Mouse (Mus musculus): Measurements from ENCODE around the gene Pde4a. TPM values are rescaled to one million over a fixed set of nuclear protein-coding genes. Genes with fewer than 3 reads are reported as not detected.
"Not testable (repeated sequence)": the region's sequence is repeated elsewhere in the genome, so short reads cannot be mapped to it uniquely, and the experiment has no call there.

Gene Pde4a
- polyA plus RNA-seq, 1 experiment from 2014 or later: 12.8 TPM

DNA sequence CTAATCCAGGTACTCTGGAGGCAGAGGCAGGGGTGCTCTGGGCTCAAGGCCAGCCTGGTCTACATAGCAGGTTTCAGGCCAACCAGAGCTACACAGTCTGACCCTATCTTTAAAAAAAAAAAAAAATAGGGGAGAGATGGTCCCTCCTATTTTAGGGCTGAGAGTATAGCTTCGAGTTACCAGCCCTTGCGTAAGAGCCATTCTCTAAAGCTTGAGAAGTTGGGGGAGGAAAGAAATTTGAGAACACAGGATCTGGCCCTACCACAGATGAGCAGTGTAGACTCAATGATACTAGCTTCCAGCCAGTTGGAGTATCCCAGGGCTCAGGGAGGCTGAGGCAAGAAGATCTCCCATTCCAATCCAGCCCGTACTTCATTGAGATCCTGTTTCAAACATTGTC, 28.3 kb downstream of the Pde4a start:
- Histone ChIP-seq H3K36me3 (replicated peaks) (no peaks in the 10 kb centered on the region), H3K27me3 (no peaks in the 10 kb centered on the region), H3K9me3 (no peaks in the 10 kb centered on the region), H3K4me1 (peaks cover 34% of the 10 kb centered on the region), H3K4me2 (no peak overlapping the region), H3K27ac (no peak overlapping the region), H3K4me3 (replicated peaks) (no peak overlapping the region), H3K9ac (no peak overlapping the region)
- 79% methylated on average over 3 of the region's 3 CpGs for WGBS
- ATAC-seq (ENCODE audit: low FRiP score): no peak

DNA sequence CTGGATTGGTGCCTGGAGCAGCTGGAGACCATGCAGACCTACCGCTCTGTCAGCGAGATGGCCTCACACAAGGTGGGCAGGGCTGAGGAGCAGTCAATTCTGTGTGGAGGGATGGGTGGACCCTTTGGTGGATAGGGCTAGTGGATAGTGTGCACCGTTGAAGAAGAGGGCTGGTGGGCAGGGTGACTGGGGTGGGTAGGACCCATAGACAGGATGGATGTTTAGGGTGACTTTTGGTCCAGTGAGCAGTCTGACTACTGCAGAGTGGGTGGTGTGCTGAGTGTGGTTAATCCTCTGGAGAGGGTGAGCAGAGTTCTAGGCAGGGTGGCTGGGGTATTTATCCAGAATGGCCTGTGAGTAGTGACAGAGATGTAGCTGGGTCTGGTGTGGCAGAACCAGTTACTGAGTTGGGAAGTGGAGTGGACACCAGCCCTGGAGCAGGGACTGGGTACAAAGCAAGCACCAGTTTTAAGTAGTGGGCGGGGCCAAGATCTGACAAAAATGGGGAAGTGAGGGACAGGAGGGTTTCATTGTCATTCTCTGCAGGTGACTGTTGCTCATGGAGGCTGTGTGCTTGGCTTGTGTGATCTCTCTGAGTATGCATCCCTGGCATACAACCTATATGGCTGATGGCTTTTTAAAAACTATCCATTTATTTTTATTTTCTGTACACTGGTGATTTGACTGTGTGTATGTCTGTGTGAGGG, 29.4 kb downstream of the Pde4a start:
- H3K4me3 ChIP-seq (replicated peaks): no peak overlapping the region
- H3K36me3 ChIP-seq (replicated peaks): no peaks in the 10 kb centered on the region
- H3K9me3 ChIP-seq: no peaks in the 10 kb centered on the region
- no peak overlapping the region for H3K27ac ChIP-seq
- H3K4me2 ChIP-seq: no peak overlapping the region
- no peak for ATAC-seq (ENCODE audit: low FRiP score)
- 88% methylated on average over 4 of the region's 4 CpGs for WGBS
- no peaks in the 10 kb centered on the region for H3K27me3 ChIP-seq
- H3K9ac ChIP-seq: no peak overlapping the region
- peaks cover 36% of the 10 kb centered on the region for H3K4me1 ChIP-seq

DNA sequence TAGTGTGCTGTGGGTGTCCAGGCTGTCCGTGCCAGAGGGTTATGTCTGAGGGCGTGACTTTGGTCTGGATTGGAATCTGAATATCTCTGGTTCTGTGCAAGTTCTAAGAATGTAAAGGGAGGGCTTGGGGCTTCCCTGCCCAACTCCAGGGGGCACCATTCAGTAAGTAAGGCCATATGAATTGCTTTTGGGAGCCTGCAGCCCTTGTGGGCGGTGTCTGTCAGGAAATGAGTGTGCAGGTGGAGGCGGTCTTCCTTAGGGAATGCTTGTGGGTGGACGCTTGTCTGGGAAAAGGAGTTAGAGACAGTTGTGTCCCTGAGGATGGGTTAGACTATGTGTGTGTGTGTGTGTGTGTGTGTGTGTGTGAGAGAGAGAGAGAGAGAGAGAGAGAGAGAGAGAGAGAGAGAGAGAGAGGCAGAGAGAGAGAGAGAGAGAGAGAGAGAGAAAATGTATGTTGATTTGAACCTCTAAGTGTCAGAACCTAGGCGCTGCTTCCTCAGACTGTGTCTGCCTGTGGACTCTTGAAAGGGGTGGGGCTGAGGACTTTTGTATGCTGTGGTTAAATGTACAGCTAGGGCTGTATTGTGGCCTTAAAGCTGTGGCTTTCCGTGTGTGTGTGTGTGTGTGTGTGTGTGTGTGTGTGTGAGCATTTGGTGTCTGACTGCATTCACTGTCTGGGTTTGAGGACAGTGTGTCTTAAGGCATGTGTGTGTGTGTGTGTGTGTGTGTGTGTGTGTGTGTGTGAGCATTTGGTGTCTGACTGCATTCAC, 30.4 kb downstream of the Pde4a start:
- not testable (repeated sequence) for H3K36me3 ChIP-seq (replicated peaks); H3K9ac ChIP-seq; H3K27me3 ChIP-seq; H3K4me2 ChIP-seq; H3K4me3 ChIP-seq (replicated peaks); H3K27ac ChIP-seq; H3K9me3 ChIP-seq
- ATAC-seq (ENCODE audit: low FRiP score): peak; percentile 24; the same call in 1 of the 2 replicates
- peaks cover 36% of the 10 kb centered on the region for H3K4me1 ChIP-seq
- WGBS: 49% methylated on average over 7 of the region's 7 CpGs

DNA sequence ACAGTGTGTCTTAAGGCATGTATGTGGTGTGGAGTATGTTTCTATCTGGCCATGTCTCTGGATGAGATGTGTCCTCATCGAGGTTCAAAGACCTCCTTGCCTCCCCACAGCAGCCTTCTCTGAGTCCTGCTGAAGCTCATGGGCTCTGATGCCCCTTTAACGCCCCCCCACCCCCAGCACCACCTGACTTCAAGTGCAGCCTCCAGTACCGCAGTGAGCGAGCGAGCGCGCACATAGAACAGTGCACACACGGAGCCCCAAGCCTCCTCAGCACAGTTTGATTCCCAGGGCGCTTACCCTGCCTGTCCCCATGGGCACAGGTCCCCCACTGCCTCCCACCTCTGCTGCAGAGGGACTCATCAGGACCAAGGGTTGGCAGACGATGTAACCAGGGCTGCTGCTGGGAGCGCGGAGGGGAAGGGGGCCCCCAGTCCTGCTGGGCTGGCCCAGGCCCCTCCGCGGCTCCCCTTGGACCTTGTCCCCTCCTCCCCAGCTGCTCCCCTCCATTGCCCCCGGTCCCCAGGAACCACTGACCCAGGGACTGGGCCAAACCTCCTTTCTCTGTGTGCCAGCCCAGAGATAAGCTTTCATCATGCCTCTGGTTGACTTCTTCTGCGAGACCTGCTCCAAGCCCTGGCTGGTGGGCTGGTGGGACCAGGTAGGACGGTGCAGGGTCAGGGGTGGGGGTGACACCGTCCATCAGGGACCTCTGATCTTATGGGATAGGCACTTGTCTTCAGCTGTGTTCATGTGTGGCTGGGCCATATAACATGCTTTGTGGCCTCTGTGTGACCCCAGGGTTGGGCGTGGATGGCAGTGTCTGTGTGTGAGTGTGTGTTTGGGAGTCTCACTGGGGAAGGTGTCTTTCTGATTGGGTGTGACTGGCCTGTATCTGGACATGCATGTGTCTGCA, 31.3 kb downstream of the Pde4a start:
- H3K4me3 ChIP-seq (replicated peaks): peak overlapping the region; percentile 48
- H3K9me3 ChIP-seq: no peaks in the 10 kb centered on the region
- peaks cover 36% of the 10 kb centered on the region for H3K4me1 ChIP-seq
- peak; percentile 67 for ATAC-seq (ENCODE audit: low FRiP score)
- peak overlapping the region; percentile 64 for H3K9ac ChIP-seq
- no peaks in the 10 kb centered on the region for H3K27me3 ChIP-seq
- H3K36me3 ChIP-seq (replicated peaks): no peaks in the 10 kb centered on the region
- peak overlapping the region; percentile 69 for H3K27ac ChIP-seq
- 23% methylated on average over 19 of the region's 19 CpGs for WGBS
- peak overlapping the region; percentile 66 for H3K4me2 ChIP-seq

DNA sequence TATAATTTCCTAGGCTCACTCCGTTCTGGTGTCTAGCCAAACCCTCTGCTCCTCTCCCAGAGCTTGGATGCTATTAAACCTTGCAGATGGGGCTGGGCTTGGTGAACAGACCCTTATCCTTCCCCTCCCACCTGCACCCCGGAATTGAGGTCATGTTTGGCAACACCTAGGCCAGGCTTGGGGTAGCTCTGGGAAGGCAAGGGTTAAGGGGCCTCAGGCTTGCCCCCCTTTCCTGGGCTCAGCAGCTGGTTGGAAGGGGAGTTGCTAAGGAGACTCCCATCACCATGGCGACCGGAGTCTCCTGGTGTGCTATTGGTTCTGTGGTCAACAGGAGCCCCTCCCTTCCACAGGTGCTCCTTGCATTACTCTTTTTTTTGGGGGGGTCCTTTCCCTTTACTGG, 32.5 kb downstream of the Pde4a start:
- H3K27ac ChIP-seq: no peak overlapping the region
- ATAC-seq (ENCODE audit: low FRiP score): peak; percentile 87
- WGBS: 10% methylated on average over 4 of the region's 4 CpGs

DNA sequence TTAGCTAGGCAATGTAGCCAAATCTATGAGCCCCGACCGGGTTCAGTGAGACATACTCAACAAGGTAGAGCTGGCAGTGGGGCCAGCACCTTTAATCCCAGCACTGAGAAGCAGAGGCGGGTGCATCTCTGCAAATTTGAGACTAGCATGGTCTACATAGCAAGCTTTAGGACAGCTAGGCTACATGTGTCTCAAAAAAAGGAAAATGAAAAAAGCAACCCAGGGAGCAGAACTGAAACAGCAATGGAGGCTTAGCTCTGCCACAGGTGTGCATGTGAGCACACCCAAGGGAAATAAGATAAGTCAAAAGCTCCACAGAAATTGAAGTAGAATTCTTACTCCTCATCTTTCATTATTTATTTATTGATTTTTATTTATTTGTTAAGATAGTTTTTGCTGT, 33.4 kb downstream of the Pde4a start:
- H3K27ac ChIP-seq: no peak overlapping the region
- no peak overlapping the region for H3K4me3 ChIP-seq (replicated peaks)
- H3K9ac ChIP-seq: no peak overlapping the region
- WGBS: 75% methylated on average over 3 of the region's 3 CpGs
- H3K4me1 ChIP-seq: peaks cover 36% of the 10 kb centered on the region
- H3K9me3 ChIP-seq: no peaks in the 10 kb centered on the region
- no peaks in the 10 kb centered on the region for H3K36me3 ChIP-seq (replicated peaks)
- no peak overlapping the region; the same call in 1 of the 2 replicates for H3K4me2 ChIP-seq
- no peak for ATAC-seq (ENCODE audit: low FRiP score)
- no peaks in the 10 kb centered on the region for H3K27me3 ChIP-seq

More for the DNA sequence above, 32.5 kb downstream of the Pde4a start:
- H3K4me1 ChIP-seq: peaks cover 36% of the 10 kb centered on the region
- H3K9ac ChIP-seq: no peak overlapping the region
- H3K4me2 ChIP-seq: peak overlapping the region; percentile 66
- H3K36me3 ChIP-seq (replicated peaks): no peaks in the 10 kb centered on the region
- H3K27me3 ChIP-seq: no peaks in the 10 kb centered on the region
- H3K9me3 ChIP-seq: no peaks in the 10 kb centered on the region
- H3K4me3 ChIP-seq (replicated peaks): peak overlapping the region; percentile 48

DNA sequence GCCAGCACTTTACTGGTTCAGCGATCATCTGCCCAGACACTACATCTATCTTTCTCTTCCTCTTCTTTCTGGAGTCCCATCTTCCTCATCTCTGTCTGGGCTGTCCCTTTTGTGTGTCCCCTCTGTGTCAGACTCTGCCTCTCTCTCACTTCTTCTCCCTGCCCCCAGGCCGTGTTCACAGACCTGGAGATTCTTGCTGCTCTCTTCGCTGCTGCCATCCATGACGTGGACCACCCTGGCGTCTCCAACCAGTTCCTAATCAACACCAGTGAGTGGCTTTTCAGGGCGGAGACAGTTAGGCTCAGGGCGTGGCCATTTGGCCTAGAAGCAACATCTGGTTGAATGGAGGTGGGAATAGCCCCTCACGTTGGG, 38.6 kb downstream of the Pde4a start:
- H3K27me3 ChIP-seq: peaks cover 8% of the 10 kb centered on the region
- H3K9me3 ChIP-seq: no peaks in the 10 kb centered on the region
- H3K27ac ChIP-seq: no peak overlapping the region
- H3K4me1 ChIP-seq: peaks cover 9% of the 10 kb centered on the region
- peak overlapping the region; percentile 60; the same call in 1 of the 2 replicates for H3K4me2 ChIP-seq
- peaks cover 3% of the 10 kb centered on the region; the same call in 1 of the 2 replicates for H3K36me3 ChIP-seq (replicated peaks)
- no peak overlapping the region for H3K9ac ChIP-seq
- ATAC-seq (ENCODE audit: low FRiP score): no peak
- H3K4me3 ChIP-seq (replicated peaks): no peak overlapping the region
- 24% methylated on average over 8 of the region's 8 CpGs for WGBS

DNA sequence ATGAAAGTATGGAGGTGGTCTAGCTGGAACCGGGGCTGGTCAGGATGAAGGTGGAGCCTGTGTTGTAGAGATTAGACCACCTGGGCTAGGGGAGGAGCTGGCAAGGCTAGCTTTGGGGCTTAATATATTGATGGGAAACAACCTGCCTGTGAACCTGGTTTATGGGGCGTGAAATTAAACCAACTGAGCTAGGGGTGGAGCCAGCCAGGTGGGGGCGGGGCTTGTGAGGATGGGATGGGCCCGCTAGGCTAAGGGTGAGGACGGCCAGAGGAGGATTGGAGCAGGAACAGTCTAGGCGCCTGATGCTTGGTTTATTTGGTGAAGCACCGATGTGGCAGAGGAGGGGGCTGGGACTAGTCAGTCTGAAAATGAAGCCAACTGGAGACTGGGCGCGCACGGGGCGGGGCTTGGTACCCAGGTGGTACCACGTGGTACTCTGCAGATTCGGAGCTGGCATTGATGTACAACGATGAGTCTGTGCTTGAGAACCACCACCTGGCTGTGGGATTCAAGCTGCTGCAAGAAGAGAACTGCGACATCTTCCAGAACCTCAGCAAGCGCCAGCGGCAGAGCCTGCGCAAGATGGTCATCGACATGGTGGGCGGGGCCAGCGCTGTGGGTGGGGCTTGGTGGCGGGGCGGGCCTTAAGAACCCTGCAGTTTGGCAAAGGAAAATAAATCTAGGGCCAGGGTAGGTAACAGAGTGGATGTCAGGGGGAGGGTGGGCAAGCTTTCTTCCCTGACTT, 39.2 kb downstream of the Pde4a start:
- ATAC-seq (ENCODE audit: low FRiP score): peak; percentile 63; the same call in 1 of the 2 replicates
- H3K4me2 ChIP-seq: peak overlapping the region; percentile 60
- H3K9ac ChIP-seq: peak overlapping the region; percentile 44; the same call in 1 of the 2 replicates
- H3K9me3 ChIP-seq: no peaks in the 10 kb centered on the region
- WGBS: 2% methylated on average over 23 of the region's 23 CpGs
- H3K4me3 ChIP-seq (replicated peaks): peak overlapping the region; percentile 39
- H3K4me1 ChIP-seq: peaks cover 9% of the 10 kb centered on the region
- no peak overlapping the region for H3K27ac ChIP-seq
- H3K27me3 ChIP-seq: peaks cover 8% of the 10 kb centered on the region
- peaks cover 3% of the 10 kb centered on the region; the same call in 1 of the 2 replicates for H3K36me3 ChIP-seq (replicated peaks)

DNA sequence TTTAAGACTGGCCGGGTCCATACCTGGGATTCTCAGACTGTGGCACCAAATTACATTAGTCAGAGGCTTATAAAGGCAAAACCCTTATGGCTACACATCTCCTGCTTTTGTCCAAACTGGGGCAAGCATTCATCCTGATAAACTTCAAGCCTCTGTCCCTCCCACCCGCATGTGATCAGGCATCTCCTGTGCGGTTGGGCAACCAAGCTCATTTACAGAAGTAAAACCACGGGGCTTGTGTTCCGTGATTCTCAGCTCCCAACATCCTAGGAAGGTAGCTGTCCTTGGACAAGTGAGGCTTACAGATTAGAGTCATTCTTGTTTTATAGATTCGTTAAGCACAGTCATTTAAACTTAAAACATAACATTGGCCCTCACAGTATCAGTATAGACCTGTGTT, 41.3 kb downstream of the Pde4a start:
- H3K4me3 ChIP-seq (replicated peaks): no peak overlapping the region
- H3K27me3 ChIP-seq: peaks cover 8% of the 10 kb centered on the region
- WGBS: 91% methylated on average over 6 of the region's 6 CpGs
- no peaks in the 10 kb centered on the region for H3K9me3 ChIP-seq
- no peak overlapping the region for H3K4me2 ChIP-seq
- no peak overlapping the region for H3K9ac ChIP-seq
- peaks cover 3% of the 10 kb centered on the region; the same call in 1 of the 2 replicates for H3K36me3 ChIP-seq (replicated peaks)
- peaks cover 9% of the 10 kb centered on the region for H3K4me1 ChIP-seq
- ATAC-seq (ENCODE audit: low FRiP score): no peak
- H3K27ac ChIP-seq: no peak overlapping the region

DNA sequence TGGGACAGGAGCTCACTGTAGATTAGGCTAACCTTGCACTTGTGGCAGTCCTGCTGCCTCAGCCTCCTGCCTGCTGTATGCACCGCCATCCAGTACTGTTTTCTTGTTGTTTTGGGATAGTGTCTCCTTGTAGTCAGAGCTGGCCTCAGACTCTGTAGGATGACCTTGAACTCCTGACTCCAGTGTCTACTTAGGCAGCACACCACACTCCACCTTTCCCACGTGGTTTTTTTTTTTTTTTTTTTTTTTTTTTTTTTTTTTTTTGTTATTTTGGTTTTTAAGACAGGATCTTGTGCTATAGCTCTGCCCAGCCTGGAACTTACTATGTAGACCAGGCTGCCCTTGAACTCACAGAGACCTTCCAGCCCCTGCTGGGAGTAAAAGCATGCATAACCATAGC, 43.1 kb downstream of the Pde4a start:
- no peak overlapping the region for H3K4me3 ChIP-seq (replicated peaks)
- H3K9me3 ChIP-seq: no peaks in the 10 kb centered on the region
- WGBS: 80% methylated on average over 2 of the region's 2 CpGs
- no peak overlapping the region for H3K27ac ChIP-seq
- peaks cover 3% of the 10 kb centered on the region; the same call in 1 of the 2 replicates for H3K36me3 ChIP-seq (replicated peaks)
- no peak overlapping the region for H3K9ac ChIP-seq
- peaks cover 9% of the 10 kb centered on the region for H3K4me1 ChIP-seq
- ATAC-seq (ENCODE audit: low FRiP score): no peak
- no peak overlapping the region for H3K4me2 ChIP-seq
- peaks cover 8% of the 10 kb centered on the region for H3K27me3 ChIP-seq

DNA sequence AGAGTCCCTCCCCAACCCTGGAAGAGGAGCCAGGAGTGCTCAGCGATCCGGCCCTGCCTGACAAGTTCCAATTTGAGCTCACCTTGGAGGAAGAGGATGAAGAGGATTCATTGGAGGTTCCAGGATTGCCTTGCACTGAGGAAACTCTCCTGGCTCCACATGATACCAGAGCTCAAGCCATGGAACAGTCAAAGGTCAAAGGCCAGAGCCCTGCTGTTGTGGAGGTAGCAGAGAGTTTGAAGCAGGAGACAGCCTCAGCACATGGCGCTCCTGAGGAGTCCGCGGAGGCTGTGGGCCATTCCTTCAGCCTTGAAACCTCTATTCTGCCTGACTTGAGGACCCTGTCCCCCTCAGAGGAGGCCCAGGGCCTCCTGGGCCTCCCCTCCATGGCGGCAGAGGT, 45.3 kb downstream of the Pde4a start:
- no peak for ATAC-seq (ENCODE audit: low FRiP score)
- H3K27ac ChIP-seq: no peak overlapping the region
- WGBS: 83% methylated on average over 6 of the region's 6 CpGs

More for the DNA sequence above, 45.3 kb downstream of the Pde4a start:
- H3K4me2 ChIP-seq: no peak overlapping the region
- H3K9ac ChIP-seq: no peak overlapping the region
- H3K4me3 ChIP-seq (replicated peaks): no peak overlapping the region
- H3K27me3 ChIP-seq: no peaks in the 10 kb centered on the region
- H3K36me3 ChIP-seq (replicated peaks): peaks cover 3% of the 10 kb centered on the region; the same call in 1 of the 2 replicates
- H3K9me3 ChIP-seq: no peaks in the 10 kb centered on the region
- H3K4me1 ChIP-seq: no peaks in the 10 kb centered on the region
